Mouse (Mus musculus) kidney, postnatal 25 days (tissue): Measurements from ENCODE around the gene Cdk6.
A peak's percentile ranks its signal among the peaks of the same experiment; 100 is the strongest.
"Not testable (repeated sequence)": the region's sequence is repeated elsewhere in the genome, so short reads cannot be mapped to it uniquely, and the experiment has no call there.

Source experiments
- DNase-seq, 2 experiments: peaks; one replicate each; pipeline ENCODE4 v3.0.0; 2021; ENCODE audit warnings: mixed read lengths in 2 of 2

The Cdk6 gene

GRCm38 (mm10) chr5:3515477-3515876 is 174.2 kb downstream of the Cdk6 start:
- DNase-seq = no peak

- peak; percentile 58 to 59 for DNase-seq
Observed at GRCm38 (mm10) chr5:3516481-3517075, 175.3 kb downstream of the Cdk6 start.

- no peak for DNase-seq
Observed at GRCm38 (mm10) chr5:3520493-3521359, 179.4 kb downstream of the Cdk6 start.

GRCm38 (mm10) chr5:3521741-3522140 is 180.5 kb downstream of the Cdk6 start:
- no peak for DNase-seq

GRCm38 (mm10) chr5:3522826-3523225 is 181.5 kb downstream of the Cdk6 start:
- DNase-seq = peak in 1 of 2 experiments; percentile 58

GRCm38 (mm10) chr5:3527041-3527691 is 185.9 kb downstream of the Cdk6 start:
- DNase-seq = no peak

- no peak for DNase-seq
Observed at GRCm38 (mm10) chr5:3529585-3530189, 188.4 kb downstream of the Cdk6 start.

GRCm38 (mm10) chr5:3532048-3532447 is 190.8 kb downstream of the Cdk6 start:
- DNase-seq = not testable (repeated sequence)

- DNase-seq = no peak
Observed at GRCm38 (mm10) chr5:3536592-3537212, 195.4 kb downstream of the Cdk6 start.

- no peak for DNase-seq
Observed at GRCm38 (mm10) chr5:3538505-3539472, 197.5 kb downstream of the Cdk6 start.

GRCm38 (mm10) chr5:3541871-3542270 is 200.6 kb downstream of the Cdk6 start:
- no peak for DNase-seq

GRCm38 (mm10) chr5:3543629-3544479 is 202.6 kb downstream of the Cdk6 start, which contains the start of gene Fam133b:
TSS of gene Fam133b (plus strand) at chr5:3543833.
- peak; percentile 96 to 97 for DNase-seq

- DNase-seq = no peak
Observed at GRCm38 (mm10) chr5:3544480-3544769, 203.1 kb downstream of the Cdk6 start.

- peak; percentile 56 to 88 for DNase-seq
Observed at GRCm38 (mm10) chr5:3546226-3546625, 204.9 kb downstream of the Cdk6 start.

GRCm38 (mm10) chr5:3551481-3551880 is 210.2 kb downstream of the Cdk6 start:
- no peak for DNase-seq

- no peak for DNase-seq
Observed at GRCm38 (mm10) chr5:3554198-3554597, 212.9 kb downstream of the Cdk6 start.

- DNase-seq = no peak
Observed at GRCm38 (mm10) chr5:3571266-3571665, 230.0 kb downstream of the Cdk6 start, which contains the start of gene 1700109H08Rik. TSS of gene 1700109H08Rik (plus strand) at chr5:3571566.

- DNase-seq = no peak
Observed at GRCm38 (mm10) chr5:3574825-3575224, 233.5 kb downstream of the Cdk6 start.

- DNase-seq = no peak
Observed at GRCm38 (mm10) chr5:3577939-3578338, 236.7 kb downstream of the Cdk6 start.

- DNase-seq = no peak
Observed at GRCm38 (mm10) chr5:3579066-3579465, 237.8 kb downstream of the Cdk6 start.
